Mouse (Mus musculus): ENCODE results near the gene Tanc1. TPM values are rescaled to one million over a fixed set of nuclear protein-coding genes. Genes with fewer than 3 reads are reported as not detected.

Gene Tanc1
- polyA plus RNA-seq, 1 experiment from 2014 or later = 27.3 TPM

GRCm38 (mm10) chr2:59633761-59634430 lies 22.1 kb downstream of the Tanc1 start:
- H3K27me3 ChIP-seq (ENCODE audit: control insufficient read depth, insufficient read depth, low read length) = no peaks in the 10 kb centered on the region
- H3K4me1 ChIP-seq (ENCODE audit: control insufficient read depth, insufficient read depth, low read length) = peaks cover 26% of the 10 kb centered on the region
- no peak for ATAC-seq (replicated peaks; ENCODE audit: extremely low read depth, insufficient read depth, low FRiP score)
- H3K4me2 ChIP-seq (ENCODE audit: low read depth, low read length) = no peak overlapping the region
- H3K9ac ChIP-seq (ENCODE audit: low read length) = no peak overlapping the region
- no peaks in the 10 kb centered on the region for H3K36me3 ChIP-seq (ENCODE audit: control insufficient read depth, insufficient read depth)
- 67% methylated on average over 5 of the region's 5 CpGs for WGBS
- peaks cover 5% of the 10 kb centered on the region for H3K9me3 ChIP-seq (replicated peaks; ENCODE audit: control insufficient read depth, low read length)
- H3K4me3 ChIP-seq (ENCODE audit: low read length) = no peak overlapping the region
- H3K27ac ChIP-seq (ENCODE audit: low read length) = no peak overlapping the region

- H3K9me3 ChIP-seq (replicated peaks; ENCODE audit: control insufficient read depth, low read length) = peaks cover 5% of the 10 kb centered on the region
- peaks cover 20% of the 10 kb centered on the region for H3K4me1 ChIP-seq (ENCODE audit: control insufficient read depth, insufficient read depth, low read length)
- H3K4me3 ChIP-seq (ENCODE audit: low read length) = no peak overlapping the region
- H3K27ac ChIP-seq (ENCODE audit: low read length) = no peak overlapping the region
- H3K36me3 ChIP-seq (ENCODE audit: control insufficient read depth, insufficient read depth) = no peaks in the 10 kb centered on the region
- 82% methylated on average over 18 of the region's 18 CpGs for WGBS
- no peak overlapping the region for H3K9ac ChIP-seq (ENCODE audit: low read length)
- H3K27me3 ChIP-seq (ENCODE audit: control insufficient read depth, insufficient read depth, low read length) = no peaks in the 10 kb centered on the region
- ATAC-seq (replicated peaks; ENCODE audit: extremely low read depth, insufficient read depth, low FRiP score) = no peak; the same call in 1 of the 2 replicates
- no peak overlapping the region for H3K4me2 ChIP-seq (ENCODE audit: low read depth, low read length)
Measured at GRCm38 (mm10) chr2:59637040-59637785, 25.4 kb downstream of the Tanc1 start.

- H3K9ac ChIP-seq (ENCODE audit: low read length) = no peak overlapping the region
- no peaks in the 10 kb centered on the region for H3K36me3 ChIP-seq (ENCODE audit: control insufficient read depth, insufficient read depth)
- 65% methylated on average over 8 of the region's 8 CpGs for WGBS
- no peaks in the 10 kb centered on the region for H3K9me3 ChIP-seq (replicated peaks; ENCODE audit: control insufficient read depth, low read length)
- no peak overlapping the region for H3K4me2 ChIP-seq (ENCODE audit: low read depth, low read length)
- H3K4me3 ChIP-seq (ENCODE audit: low read length) = no peak overlapping the region
- ATAC-seq (replicated peaks; ENCODE audit: extremely low read depth, insufficient read depth, low FRiP score) = no peak
- no peak overlapping the region for H3K27ac ChIP-seq (ENCODE audit: low read length)
- peaks cover 47% of the 10 kb centered on the region for H3K4me1 ChIP-seq (ENCODE audit: control insufficient read depth, insufficient read depth, low read length)
- H3K27me3 ChIP-seq (ENCODE audit: control insufficient read depth, insufficient read depth, low read length) = no peaks in the 10 kb centered on the region
Measured at GRCm38 (mm10) chr2:59642722-59643121, 30.9 kb downstream of the Tanc1 start.

GRCm38 (mm10) chr2:59644816-59645215 lies 33.0 kb downstream of the Tanc1 start:
- H3K4me1 ChIP-seq (ENCODE audit: control insufficient read depth, insufficient read depth, low read length) = peaks cover 48% of the 10 kb centered on the region
- H3K9ac ChIP-seq (ENCODE audit: low read length) = no peak overlapping the region
- H3K27ac ChIP-seq (ENCODE audit: low read length) = peak overlapping the region; percentile 28; the same call in 1 of the 2 replicates
- H3K4me2 ChIP-seq (ENCODE audit: low read depth, low read length) = no peak overlapping the region
- no peak overlapping the region for H3K4me3 ChIP-seq (ENCODE audit: low read length)
- H3K27me3 ChIP-seq (ENCODE audit: control insufficient read depth, insufficient read depth, low read length) = no peaks in the 10 kb centered on the region
- WGBS = 43% methylated on average over 5 of the region's 5 CpGs
- H3K36me3 ChIP-seq (ENCODE audit: control insufficient read depth, insufficient read depth) = no peaks in the 10 kb centered on the region
- peak; percentile 34; the same call in 1 of the 2 replicates for ATAC-seq (replicated peaks; ENCODE audit: extremely low read depth, insufficient read depth, low FRiP score)
- no peaks in the 10 kb centered on the region for H3K9me3 ChIP-seq (replicated peaks; ENCODE audit: control insufficient read depth, low read length)

- WGBS = 38% methylated on average over 3 of the region's 3 CpGs
- Histone ChIP-seq H3K9me3 (replicated peaks; ENCODE audit: control insufficient read depth, low read length) (no peaks in the 10 kb centered on the region), H3K9ac (ENCODE audit: low read length) (no peak overlapping the region), H3K36me3 (ENCODE audit: control insufficient read depth, insufficient read depth) (no peaks in the 10 kb centered on the region), H3K27ac (ENCODE audit: low read length) (0 out of 2 replicates have a peak overlapping the region, but pooled peaks have one; percentile 46), H3K4me2 (ENCODE audit: low read depth, low read length) (no peak overlapping the region), H3K4me1 (ENCODE audit: control insufficient read depth, insufficient read depth, low read length) (peaks cover 45% of the 10 kb centered on the region), H3K27me3 (ENCODE audit: control insufficient read depth, insufficient read depth, low read length) (no peaks in the 10 kb centered on the region), H3K4me3 (ENCODE audit: low read length) (no peak overlapping the region)
- no peak for ATAC-seq (replicated peaks; ENCODE audit: extremely low read depth, insufficient read depth, low FRiP score)
Measured at GRCm38 (mm10) chr2:59645515-59645914, 33.7 kb downstream of the Tanc1 start.

GRCm38 (mm10) chr2:59646740-59647390 lies 35.0 kb downstream of the Tanc1 start:
- peaks cover 38% of the 10 kb centered on the region for H3K4me1 ChIP-seq (ENCODE audit: control insufficient read depth, insufficient read depth, low read length)

GRCm38 (mm10) chr2:59648444-59648843 lies 36.6 kb downstream of the Tanc1 start:
- no peak overlapping the region for H3K4me2 ChIP-seq (ENCODE audit: low read depth, low read length)
- no peak for ATAC-seq (replicated peaks; ENCODE audit: extremely low read depth, insufficient read depth, low FRiP score)
- H3K9ac ChIP-seq (ENCODE audit: low read length) = no peak overlapping the region
- H3K9me3 ChIP-seq (replicated peaks; ENCODE audit: control insufficient read depth, low read length) = no peaks in the 10 kb centered on the region
- peaks cover 28% of the 10 kb centered on the region for H3K4me1 ChIP-seq (ENCODE audit: control insufficient read depth, insufficient read depth, low read length)
- H3K4me3 ChIP-seq (ENCODE audit: low read length) = no peak overlapping the region
- no peaks in the 10 kb centered on the region for H3K27me3 ChIP-seq (ENCODE audit: control insufficient read depth, insufficient read depth, low read length)
- H3K36me3 ChIP-seq (ENCODE audit: control insufficient read depth, insufficient read depth) = no peaks in the 10 kb centered on the region
- 42% methylated on average over 12 of the region's 12 CpGs for WGBS
- H3K27ac ChIP-seq (ENCODE audit: low read length) = no peak overlapping the region

More at GRCm38 (mm10) chr2:59646740-59647390, 35.0 kb downstream of the Tanc1 start:
- H3K36me3 ChIP-seq (ENCODE audit: control insufficient read depth, insufficient read depth) = no peaks in the 10 kb centered on the region
- H3K4me2 ChIP-seq (ENCODE audit: low read depth, low read length) = no peak overlapping the region
- no peak overlapping the region for H3K27ac ChIP-seq (ENCODE audit: low read length)
- no peak overlapping the region for H3K4me3 ChIP-seq (ENCODE audit: low read length)
- H3K9ac ChIP-seq (ENCODE audit: low read length) = no peak overlapping the region
- no peaks in the 10 kb centered on the region for H3K27me3 ChIP-seq (ENCODE audit: control insufficient read depth, insufficient read depth, low read length)
- no peaks in the 10 kb centered on the region for H3K9me3 ChIP-seq (replicated peaks; ENCODE audit: control insufficient read depth, low read length)
- WGBS = 74% methylated on average over 20 of the region's 20 CpGs
- no peak for ATAC-seq (replicated peaks; ENCODE audit: extremely low read depth, insufficient read depth, low FRiP score)

- peaks cover 26% of the 10 kb centered on the region for H3K4me1 ChIP-seq (ENCODE audit: control insufficient read depth, insufficient read depth, low read length)
- H3K4me2 ChIP-seq (ENCODE audit: low read depth, low read length) = no peak overlapping the region
- H3K4me3 ChIP-seq (ENCODE audit: low read length) = no peak overlapping the region
- no peak for ATAC-seq (replicated peaks; ENCODE audit: extremely low read depth, insufficient read depth, low FRiP score)
- H3K9ac ChIP-seq (ENCODE audit: low read length) = no peak overlapping the region
- no peaks in the 10 kb centered on the region for H3K36me3 ChIP-seq (ENCODE audit: control insufficient read depth, insufficient read depth)
- no peaks in the 10 kb centered on the region for H3K27me3 ChIP-seq (ENCODE audit: control insufficient read depth, insufficient read depth, low read length)
- WGBS = 94% methylated on average over 8 of the region's 8 CpGs
- H3K9me3 ChIP-seq (replicated peaks; ENCODE audit: control insufficient read depth, low read length) = no peaks in the 10 kb centered on the region
- H3K27ac ChIP-seq (ENCODE audit: low read length) = no peak overlapping the region
Measured at GRCm38 (mm10) chr2:59651801-59652200, 40.0 kb downstream of the Tanc1 start.

GRCm38 (mm10) chr2:59652702-59653101 lies 40.9 kb downstream of the Tanc1 start:
- H3K4me3 ChIP-seq (ENCODE audit: low read length) = no peak overlapping the region
- ATAC-seq (replicated peaks; ENCODE audit: extremely low read depth, insufficient read depth, low FRiP score) = no peak
- H3K27me3 ChIP-seq (ENCODE audit: control insufficient read depth, insufficient read depth, low read length) = no peaks in the 10 kb centered on the region
- no peak overlapping the region; the same call in 1 of the 2 replicates for H3K27ac ChIP-seq (ENCODE audit: low read length)
- no peak overlapping the region for H3K9ac ChIP-seq (ENCODE audit: low read length)
- 67% methylated on average over 5 of the region's 5 CpGs for WGBS
- no peak overlapping the region for H3K4me2 ChIP-seq (ENCODE audit: low read depth, low read length)
- H3K36me3 ChIP-seq (ENCODE audit: control insufficient read depth, insufficient read depth) = no peaks in the 10 kb centered on the region
- peaks cover 24% of the 10 kb centered on the region for H3K4me1 ChIP-seq (ENCODE audit: control insufficient read depth, insufficient read depth, low read length)
- no peaks in the 10 kb centered on the region for H3K9me3 ChIP-seq (replicated peaks; ENCODE audit: control insufficient read depth, low read length)

All from heart, embryonic 16.5 days (tissue).